Mouse (Mus musculus): Measurements from ENCODE around the gene Robo2.
"Not testable (repeated sequence)": the region's sequence is repeated elsewhere in the genome, so short reads cannot be mapped to it uniquely, and the experiment has no call there.

Gene Robo2

DNA sequence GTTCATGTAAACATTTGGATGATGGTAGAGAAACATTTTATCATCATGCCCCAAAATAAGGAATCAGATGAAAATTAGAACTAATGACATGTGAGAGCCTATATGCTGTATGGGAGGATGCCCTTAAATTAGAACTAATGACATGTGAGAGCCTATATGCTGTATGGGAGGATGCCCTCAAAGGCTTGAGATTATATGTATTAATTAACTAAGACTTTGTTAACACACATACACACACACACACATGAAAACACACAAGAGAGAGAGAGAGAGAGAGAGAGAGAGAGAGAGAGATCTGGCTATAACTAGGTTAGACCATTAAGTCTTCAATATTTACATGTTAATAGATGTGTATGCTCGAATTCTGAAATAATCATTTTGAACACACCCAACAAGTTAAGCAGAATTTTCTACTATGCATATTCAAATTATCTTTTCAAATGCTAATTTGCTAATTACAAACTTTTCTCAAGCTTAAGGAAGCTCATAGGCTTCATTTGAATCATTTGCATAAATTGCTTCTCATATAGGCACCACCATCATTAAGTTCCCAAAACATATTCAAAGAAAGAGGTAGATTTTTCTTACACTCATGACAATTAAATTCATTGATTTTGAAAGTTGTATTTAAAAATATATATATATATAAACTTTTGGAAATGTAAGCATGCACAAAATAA is 211.5 kb downstream of the Robo2 start:
- no peak for DNase-seq

DNA sequence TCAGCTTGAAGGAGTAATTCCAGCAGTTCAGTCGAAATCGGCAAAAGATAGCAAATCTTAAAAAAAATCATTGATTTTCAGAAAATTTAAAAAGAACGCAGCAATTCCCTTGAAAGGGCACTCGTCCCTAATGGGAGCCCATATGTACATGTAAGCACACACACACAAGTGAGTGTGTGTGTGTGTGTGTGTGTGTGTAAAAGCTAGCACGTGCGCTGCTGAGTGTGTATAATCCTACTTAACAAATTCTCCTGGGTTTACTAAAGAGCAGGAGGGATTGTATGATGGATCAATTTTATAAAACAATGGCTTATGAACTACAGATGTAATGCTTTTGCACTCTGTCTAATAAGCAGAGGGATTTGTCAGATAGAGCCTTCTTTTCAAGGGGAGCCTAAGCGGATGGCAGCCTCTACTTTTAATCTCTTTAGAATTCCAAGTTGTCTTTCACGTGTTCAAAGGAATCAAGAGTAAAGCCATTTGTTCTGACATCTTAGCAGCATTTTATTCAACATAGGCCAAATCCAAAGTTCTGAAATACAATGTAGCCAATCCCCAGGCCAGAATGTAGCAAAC is 218.6 kb downstream of the Robo2 start:
- DNase-seq = no peak

DNA sequence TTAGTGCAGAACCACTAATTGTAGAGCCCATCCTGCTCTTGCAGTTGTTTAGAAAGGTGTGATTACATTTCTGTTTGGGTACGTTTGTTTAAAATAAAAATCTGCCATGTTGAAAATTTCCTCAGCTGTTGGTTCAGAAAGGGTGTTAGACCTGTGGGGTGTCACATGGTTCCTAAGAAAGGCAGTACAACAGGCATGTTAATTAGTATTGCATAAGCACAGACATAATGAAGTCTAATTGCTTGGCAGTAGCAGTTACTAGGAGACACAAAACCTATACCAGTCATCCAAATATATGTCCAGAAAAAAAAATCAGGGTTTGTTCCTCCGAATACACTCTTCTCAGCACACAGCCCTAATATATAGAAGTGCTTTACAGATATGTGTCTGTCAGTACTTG is 220.0 kb downstream of the Robo2 start:
- no peak for DNase-seq

DNA sequence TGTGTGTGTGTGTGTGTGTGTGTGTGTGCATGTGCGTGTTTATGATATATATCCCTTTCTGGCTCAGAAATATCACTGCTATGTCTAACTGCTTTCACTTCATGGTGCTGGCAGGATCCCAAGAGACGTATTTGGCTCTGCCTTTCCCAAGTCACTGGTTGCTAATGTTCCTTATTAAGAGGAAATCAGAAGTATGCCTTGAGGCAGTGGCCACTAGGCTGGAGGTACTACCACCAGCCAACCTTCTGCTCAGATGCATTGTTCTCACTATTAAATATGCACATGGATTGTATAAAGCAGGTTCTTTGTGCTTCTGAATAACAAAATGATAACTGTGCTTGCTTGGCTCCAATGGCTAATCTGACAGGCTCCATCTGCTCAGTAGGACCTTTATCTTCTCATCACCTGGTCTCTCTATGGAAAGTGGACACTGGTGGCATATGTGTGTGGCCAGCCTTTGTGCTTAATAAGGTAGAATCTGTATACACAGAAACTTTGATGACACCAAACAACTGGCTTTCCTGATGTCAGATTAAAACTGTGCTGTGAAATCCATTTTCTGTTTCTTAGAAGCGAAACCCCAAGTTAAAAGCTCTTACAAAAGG is 229.0 kb downstream of the Robo2 start:
- peak; percentile 33 for DNase-seq

DNA sequence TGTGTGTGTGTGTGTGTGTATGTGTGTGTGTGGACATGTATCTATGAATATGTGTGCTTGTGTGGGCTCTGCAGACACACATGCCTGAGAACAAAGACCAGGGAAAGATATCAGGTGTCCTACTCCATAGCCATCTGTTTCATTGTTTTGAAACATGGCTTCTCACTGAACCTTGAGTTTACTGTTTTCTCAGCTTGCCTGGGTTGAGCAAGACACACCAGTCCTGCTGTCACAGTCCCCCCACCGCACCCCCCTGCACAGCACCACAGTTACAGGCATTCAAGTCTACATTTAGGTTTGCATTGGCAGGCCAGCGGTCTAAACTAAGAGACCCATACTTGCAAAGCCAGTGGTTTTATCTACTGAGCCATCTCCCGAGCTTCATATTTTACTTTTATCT is 239.0 kb downstream of the Robo2 start:
- DNase-seq = no peak

DNA sequence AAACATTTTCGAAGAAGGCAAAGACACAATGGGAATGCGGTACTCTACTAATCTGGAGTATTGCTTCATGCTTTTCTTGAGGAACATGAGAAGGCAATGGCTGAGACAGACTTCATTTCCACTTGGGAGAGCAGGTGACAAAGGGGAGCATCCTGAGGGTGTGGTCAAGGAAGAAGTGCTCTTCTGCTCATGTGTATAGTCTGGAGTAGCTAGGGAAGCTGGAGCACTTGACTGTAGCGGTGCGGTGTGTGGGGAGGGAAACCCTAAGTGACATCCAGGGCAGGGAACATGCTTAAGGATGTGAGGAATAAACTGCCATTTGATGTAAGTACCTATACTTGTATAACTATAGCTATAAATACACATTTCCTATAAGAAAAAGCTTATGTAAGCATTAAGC is 242.0 kb downstream of the Robo2 start:
- DNase-seq = no peak

DNA sequence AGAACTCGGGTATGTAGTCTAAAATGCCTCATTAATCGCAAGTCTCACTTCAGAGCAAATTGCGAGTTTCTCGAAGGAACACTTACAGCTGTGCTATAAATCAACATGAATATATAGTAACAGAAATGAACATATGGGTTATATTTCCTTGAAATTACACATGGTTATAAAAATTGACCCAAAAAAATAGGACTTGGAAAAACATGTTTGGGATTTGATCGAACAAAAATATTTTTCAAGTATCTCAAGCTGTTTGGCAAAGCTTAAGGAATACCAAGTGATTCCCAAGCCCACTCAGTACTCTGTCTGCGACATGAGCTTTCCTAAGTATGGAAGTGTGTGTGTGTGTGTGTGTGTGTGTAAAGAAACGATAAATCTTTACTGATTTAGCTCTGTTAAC is 242.5 kb downstream of the Robo2 start:
- no peak for DNase-seq

DNA sequence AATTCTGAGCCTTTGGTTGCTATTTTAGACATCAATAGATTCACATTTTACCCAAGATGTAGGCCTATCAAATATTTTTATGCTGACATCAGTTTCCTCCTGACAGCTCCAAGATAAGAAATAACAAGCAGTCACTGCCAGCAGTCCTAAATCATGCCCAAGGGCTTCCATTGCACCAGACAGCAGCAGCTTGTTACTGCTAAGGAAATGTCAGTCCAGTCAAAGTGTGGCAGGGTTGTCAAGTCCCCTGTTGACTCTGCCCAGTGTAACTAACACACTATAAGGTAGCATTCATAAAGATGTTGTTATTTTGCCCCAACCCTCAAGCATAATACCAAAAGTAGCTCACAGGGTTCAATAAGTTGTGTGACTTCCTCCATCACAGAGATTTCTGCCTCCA is 243.8 kb downstream of the Robo2 start:
- peak; percentile 8 for DNase-seq

DNA sequence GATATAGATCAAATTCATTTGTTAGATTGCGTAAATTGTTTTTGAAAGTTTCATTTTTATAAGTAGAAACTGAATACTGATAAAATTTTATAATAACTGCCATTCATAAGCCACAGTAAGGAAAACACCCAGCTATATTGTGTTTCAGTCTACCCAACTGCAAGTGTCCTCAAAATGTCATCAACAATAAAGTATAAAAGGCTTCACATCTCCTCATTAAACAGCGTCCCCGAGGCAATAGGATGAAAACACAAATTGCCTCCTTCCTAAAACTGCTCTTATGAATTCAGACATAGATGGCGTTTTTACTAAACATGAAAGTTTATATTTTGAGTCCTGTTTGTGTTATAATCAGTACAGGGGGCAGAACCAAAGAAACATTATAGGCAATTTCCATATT is 249.6 kb downstream of the Robo2 start:
- DNase-seq = no peak

DNA sequence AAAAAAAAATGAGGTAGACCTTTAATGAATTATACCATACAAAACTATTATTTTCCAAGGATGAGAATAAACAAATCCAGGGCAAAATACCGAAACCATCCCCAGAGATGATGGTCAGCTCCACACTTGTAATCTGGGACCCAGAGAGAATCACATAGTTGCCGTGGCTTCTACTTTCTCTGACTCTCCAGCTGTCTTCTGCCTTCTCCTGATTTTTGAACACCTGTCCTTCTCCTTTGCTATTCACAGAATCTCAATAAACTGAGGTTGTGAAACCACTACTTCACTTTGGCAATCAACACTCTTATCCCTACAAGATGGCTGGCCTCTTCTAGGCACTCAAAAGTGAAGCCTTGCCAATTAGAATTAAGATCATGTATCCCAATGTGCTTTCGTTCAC is 252.4 kb downstream of the Robo2 start:
- DNase-seq = no peak

DNA sequence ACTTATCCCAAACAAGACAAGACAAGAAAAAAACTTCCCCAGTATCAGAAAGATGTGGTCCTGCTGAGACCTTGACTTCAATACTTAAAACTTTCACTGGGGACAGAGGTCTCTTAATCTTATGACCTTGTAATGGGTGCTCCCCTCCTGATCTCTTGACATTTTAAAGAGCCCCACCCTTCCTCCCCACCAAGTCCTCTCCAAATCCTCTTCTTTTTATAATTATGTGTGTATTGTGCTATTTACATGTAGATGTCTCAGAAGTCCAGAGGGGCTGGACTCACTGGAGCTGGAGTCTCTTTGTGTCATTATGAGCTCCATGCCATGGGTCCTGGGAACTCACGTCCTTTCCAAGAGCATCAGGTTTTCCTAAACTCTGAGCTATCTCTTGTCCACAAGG is 275.4 kb downstream of the Robo2 start:
- DNase-seq = no peak

DNA sequence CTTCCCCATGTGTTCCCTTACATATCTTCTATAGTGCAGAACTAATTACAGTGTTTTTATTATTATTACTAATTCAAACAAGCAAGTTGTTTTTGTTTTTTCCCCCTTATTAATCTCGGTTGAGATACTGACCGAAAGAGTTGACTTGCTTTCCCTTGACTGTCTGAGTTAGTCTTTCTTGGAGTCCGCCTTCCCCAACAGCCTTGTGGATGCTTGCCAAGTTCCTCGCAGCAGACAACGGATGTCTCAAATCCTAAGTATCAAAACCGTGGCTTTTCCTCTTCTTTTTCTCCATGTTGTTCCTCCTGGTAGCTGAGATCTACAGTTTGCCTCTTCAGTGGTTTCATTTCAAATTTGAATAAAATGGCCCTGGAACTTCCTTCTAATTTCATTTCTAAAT is 278.8 kb downstream of the Robo2 start:
- peak; percentile 77 for DNase-seq

DNA sequence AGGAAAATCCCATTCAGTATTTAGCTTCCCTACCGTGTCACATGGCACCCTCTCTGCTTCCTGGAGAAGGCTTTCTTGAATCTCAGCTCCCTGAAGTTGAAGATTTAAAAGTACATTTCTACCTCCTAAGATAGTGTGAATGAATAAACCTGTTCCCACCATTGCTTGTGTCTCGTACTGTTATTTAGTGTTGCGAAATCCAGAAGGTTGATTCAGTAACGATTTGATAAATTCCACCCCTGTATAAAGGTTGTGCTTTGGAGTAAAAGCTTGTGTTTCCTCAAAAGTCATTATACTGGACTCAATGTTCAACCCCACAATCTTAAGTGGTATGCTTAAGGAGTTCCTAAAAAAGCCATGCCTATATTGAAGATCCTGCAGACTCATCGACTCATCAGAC is 280.3 kb downstream of the Robo2 start:
- DNase-seq = no peak

DNA sequence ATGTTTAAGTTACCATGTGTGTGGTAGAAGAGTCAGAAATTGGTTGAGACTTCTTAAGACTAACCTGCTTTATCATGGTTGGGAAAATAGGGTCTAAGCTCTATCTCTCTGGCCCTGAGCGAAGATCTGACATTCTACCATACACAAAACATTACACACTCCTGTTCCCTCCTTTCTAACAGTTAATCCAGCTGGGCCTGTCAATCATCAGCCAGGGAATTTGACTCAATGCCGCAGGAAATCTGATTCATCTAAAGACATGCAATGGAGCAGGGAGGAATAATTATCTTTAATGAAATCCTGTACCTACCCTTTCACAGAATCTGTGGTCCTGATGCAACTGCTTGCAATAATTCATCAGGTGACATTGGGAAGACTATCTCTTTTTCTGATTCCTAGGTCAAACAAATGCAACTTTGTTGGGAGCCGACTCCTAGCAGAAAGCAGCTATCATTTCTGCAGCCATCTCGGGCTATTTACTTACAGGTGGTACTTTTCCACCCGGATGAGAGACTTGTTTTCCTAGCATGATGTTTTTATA is 283.1 kb downstream of the Robo2 start:
- no peak for DNase-seq

DNA sequence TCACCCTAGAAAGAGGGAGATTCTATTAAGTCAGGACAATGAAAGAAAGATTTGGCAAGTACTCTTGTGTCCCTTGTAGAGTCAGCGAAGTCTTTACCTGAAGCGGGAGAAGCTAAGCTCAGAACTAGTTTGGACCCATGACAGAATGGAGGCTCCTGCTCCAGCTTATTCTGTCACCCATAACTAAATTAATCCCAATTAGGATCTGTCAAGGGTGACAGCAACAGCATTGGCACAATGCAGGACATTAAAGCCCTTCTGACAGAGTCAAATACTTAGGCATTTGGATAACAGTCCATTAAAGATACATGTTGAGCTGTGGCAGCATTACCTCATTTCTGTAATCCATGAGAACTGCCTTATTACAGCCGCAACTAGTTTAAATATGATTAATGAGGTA is 298.5 kb downstream of the Robo2 start:
- no peak for DNase-seq

DNA sequence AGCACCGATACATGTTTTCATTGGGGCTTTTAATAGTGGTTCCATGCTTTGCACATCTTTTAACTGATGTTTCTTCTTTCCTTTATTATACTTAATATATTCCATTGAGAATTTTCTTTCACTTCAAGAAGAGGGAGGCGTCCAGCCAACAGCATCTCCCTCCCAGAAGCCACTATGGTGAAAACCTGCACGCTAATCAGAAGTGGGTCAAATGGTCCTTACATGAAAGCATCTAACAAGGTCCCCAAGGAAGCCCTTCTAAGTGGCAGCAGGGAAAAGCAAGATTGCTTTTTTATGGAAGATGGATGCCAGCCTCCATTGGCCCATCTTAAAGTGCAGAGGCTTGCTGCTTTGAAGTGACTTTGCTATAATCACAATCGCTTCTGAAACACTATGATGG is 300.5 kb downstream of the Robo2 start:
- no peak for DNase-seq

DNA sequence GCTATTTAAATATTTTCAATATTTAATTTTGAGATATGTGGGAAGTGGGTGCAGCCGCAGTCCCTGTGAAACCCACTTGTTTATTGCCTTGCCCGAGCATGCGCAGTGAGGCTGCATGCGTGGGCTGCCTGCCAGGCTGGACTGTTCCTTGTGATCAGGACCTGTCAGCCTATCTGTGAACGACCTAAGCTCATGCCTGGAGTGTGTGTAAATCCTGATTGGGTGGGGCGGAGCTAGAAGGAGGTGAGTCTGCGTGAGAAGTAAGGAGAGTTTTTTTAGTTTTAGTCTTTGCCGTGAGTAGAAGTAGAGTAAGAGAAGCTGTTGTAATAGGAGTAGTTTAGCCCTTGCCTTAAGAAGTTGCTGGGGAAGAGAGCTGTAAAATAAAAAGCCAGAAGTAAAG is 307.2 kb downstream of the Robo2 start:
- not testable (repeated sequence) for DNase-seq

DNA sequence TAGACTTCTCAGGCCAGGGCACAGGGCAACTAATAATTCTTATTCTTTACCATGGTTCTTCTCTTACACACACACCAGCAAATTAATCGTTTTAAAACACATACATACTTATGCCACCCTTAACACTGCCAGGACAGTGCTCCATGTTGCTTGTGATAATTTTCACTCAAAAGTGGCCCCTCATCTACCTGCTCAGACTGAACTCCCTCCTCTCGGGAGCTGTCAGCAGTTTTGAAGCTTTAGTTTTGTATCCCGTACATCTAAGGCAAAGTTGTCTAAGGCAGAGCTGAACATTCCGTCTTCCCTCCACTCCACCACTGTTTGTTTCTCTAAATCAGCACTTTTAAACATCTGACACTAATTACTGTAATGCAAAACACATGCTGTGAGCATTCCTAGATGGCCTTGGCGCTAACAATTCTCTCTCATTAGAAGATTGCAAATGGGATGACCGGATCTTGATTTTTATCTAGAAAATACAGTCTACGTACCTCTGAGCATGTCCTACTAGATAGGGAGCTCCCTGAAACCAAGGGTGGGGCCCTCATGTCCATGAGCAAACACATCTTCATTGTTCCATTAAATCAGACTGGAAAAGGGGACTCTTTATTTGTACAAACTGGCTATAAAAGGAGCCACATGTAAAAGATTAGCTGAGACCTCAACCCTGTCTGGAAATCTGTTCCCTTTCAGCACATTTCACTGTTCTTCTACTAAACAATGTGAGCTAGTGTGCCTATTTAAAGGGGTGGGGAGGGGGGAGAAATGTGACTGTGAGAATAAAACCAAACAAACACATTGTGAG is 318.4 kb downstream of the Robo2 start:
- DNase-seq = peak; percentile 13

DNA sequence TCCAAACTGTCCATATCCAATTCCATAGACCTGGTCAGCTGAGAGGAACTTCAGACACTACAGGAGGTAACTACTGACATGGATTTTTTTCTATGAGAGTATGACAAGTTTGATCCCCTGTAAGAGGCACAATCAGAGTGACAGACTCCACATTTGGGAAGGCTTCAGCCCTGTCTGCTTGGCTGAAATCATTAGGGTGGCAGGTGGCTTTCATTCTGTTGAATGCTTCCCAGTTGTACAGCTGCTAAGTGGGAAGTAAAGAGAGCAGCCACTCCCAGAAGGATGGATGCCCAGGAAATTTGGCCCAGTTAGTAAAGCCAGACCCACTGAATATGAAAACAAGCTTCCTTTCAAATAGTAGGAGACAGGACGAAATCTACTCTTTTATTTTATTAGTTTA is 321.7 kb downstream of the Robo2 start:
- no peak for DNase-seq

DNA sequence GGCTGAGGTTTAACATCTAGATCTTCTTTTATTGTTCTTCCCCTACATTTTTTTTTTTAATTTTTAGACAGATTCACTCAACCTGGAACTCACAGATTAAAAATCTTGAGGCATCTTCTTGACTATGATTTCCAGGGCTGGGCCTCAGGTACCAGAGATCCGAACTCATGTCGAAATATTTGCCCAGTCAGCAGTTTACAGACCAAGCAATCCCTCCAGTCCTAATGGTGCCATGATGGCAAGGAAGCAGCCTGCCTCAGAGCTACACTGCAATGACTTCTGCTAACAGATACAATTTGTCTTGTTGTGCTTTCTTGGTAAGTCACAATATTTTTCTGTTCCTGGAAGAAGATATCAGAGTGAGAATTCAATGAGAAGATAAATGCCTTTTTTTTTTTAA is 327.4 kb downstream of the Robo2 start:
- DNase-seq = no peak

DNA sequence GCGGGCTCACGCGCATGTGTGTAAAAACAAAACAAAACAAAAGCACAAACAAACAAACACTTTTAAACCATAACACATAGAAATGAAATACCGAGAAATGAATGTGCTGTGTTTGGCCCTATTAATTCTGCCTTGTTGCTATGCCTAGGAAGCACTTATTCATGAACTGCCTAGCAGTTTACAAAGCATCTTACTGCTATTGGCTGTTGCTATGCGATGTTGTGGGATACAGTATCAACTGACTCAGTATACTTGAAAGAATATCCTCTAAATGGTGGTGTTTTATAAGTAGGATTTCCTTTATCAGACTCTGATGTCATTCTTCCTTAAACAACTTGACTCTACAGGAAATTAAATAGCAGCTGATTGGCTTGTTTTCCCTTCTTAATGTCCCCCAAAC is 339.0 kb downstream of the Robo2 start:
- DNase-seq = no peak

DNA sequence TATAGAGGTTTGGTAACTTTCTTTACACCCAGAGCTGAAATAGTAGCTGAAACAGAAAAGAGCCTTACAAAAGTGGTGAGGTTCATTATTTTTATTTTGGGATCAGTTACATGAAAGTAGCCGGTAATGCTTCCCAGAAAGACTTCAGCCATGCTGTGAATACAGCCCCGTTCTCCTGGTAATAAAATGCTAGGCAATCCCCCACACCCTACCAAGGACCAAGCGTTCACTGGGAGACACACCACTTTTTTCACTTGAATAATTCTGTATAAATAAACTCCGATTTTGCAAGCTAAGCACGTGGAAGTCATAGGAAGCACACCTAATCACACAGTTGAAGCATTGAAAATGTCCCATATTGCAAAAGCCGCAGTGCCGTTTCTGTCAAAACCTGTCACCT is 341.0 kb downstream of the Robo2 start:
- no peak for DNase-seq

DNA sequence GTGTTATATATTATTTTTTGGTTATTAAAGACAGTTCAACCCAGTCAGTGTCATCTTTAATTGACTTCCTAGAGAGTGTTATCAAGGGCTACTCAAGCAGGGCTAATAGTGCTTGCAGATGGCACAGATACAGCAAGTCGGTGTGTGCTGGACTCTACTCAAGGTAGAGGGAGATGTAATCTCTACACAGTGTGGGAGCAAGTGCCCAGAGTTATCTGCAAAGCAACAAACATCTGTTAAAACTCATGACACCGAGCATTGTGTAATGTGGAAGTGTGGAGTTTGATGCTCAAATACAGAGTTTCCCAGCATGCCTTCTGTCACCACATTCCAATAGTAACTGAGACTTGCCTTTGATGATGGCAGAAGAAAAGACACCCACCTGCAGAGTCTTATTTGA is 345.7 kb downstream of the Robo2 start:
- no peak for DNase-seq

DNA sequence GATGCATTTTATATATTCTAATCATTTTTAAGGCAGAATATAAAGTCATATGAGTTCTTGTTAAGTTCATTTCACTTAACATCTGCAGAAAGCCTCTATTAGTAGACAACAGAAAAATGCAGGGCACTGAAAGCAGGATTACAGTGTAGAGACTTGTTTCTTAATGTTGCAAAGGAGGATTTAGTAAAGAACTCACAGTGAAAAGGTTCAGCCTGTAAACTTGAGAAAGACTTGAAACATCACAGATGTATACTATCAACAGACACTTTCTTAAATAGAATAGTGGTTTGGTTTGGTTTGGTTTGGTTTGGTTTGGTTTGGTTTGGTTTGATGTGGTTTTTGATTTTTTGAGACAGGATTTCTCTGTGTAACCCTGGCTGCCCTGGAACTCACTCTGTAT is 349.7 kb downstream of the Robo2 start:
- DNase-seq = no peak
